Mouse (Mus musculus): ENCODE data around the gene Mstn.

The Mstn gene

DNA sequence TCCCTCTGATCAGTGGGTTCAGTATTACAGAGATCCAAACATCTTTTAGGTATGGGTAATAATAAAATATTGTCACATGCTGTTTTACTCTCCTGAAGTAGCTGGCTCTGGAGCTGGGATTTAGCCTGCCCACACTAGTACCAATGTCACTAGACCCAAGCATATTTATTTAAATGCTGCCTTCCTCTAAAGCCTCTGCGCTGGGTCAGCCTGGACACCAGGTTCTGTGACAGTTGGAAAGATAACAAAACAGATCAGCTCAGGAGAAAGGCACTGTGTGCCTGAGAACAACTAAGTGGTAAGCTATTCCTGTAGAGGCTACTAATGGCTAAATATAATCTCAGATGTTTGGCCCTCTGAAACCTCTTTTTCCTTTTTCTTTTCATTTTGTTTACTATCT is 49.1 kb downstream of the Mstn start:
- DNase-seq, result no peak

Measured in lung, adult 18-20 months (tissue).